Mouse (Mus musculus): ENCODE results near the gene Slirp.
A peak's percentile ranks its signal among the peaks of the same experiment; 100 is the strongest.
"Not testable (repeated sequence)": the region's sequence is repeated elsewhere in the genome, so short reads cannot be mapped to it uniquely, and the experiment has no call there.

The Slirp gene

DNA sequence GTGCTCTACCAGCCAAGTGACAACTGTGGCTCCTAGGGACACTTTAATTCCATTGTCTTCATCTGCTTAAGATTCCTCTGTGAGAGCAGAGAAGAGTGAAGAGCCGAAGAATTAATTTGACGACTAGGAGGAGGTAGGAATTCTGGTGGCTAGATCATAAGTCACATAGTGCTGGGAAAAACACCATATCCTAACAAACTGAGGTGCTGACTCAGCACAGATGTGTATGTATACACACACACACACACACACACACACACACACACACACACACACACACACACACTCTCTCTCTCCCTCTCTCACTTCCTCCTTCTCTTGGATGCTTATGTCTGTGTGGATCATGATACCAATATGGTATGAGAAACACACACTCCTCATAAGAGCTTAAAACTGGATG lies 15.4 kb upstream of the Slirp start:
- DNase-seq (ENCODE audit: low read depth, low spot score), result no peak

DNA sequence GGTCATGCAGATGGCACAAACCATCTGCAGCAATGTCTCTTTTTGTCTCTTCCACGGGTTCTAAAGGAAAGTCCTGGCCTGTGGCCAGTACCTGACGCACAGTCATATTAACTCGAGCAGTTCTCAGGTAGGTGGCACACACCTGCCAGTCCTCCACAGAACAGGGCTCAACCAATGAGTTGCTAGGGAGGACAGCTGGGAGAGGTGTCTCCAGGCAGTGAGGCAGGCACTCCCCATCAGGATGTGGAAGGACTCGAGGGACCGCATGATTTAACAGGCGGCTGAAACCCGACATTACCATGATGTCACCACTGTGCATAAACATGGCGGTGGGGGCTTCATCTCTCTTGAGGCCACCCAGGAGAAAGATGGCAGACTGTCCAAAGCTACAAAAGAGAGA lies 14.8 kb upstream of the Slirp start:
- DNase-seq (ENCODE audit: low read depth, low spot score), result no peak

DNA sequence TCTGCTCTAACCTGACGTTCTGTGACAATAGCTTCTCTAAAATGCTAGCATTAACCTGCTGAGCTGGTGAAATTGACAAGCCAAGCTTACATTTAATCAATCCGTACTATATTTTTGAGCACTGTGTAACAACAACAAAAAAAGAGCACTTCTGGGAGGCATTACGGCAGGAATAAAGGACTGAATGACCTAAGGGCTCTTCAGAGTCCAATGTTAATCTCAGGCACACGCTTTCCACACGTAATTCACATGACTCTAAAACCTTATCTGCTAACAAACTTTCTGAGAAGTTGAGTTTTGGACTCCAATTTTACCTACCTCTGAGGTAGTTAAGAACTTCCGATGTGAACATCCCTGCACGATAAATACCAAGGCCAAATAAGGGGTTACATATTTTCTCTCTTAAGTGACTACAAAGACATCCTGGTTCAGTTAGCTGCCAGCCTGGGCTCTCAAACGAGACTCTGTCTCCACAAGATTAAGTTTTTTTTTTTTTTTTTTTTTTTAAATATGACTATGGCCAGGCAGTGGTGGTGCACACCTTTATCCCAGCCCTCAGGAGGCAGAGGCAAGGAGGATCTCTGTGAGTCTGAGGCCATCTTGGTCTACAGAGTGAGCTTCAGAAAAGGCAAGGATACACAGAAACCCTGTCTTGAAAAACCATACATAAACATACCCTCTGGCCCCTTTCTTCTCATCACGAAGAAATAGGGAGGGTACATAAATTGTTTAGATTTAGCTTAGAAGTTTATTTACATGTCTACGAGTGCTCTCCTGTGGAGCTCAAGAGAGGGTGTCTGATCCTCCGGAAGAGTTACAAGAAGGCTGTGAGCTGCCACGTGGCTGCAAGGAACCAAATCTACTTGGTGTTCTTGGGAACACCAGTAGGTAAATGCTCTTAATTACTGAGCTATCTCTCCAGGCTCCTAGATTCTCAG lies 1.2 kb upstream of the Slirp start:
- DNase-seq (ENCODE audit: low read depth, low spot score), result no peak

DNA sequence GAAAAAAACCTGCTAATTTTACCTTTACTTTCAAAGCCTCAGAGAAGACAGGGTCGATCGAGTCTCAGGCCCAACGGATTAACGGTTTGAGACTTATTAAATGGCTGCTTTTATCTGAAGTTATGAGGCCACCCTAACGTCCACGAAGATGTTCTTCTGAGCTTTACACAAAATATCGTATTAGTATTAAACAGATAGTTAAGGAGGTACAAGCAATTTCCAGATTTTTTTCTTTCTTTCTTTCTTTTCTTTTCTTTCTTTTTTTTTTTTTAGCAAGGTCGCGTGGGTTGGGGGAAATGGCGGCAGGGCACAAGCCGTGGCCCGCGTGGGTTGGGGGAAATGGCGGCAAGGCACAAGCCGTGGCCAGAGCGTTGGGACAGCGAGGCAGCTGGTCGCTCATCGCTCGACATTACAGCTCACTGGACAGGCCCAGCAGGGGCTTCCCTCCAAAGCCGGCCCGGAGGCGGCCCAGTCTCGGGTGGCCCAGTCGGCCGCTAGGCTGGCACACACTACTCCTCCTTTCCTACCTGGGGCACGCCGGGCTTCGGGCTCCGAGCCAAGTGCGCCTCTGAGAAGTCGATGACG lies 489 bp upstream of the Slirp start:
- no peak for DNase-seq (ENCODE audit: low read depth, low spot score)

DNA sequence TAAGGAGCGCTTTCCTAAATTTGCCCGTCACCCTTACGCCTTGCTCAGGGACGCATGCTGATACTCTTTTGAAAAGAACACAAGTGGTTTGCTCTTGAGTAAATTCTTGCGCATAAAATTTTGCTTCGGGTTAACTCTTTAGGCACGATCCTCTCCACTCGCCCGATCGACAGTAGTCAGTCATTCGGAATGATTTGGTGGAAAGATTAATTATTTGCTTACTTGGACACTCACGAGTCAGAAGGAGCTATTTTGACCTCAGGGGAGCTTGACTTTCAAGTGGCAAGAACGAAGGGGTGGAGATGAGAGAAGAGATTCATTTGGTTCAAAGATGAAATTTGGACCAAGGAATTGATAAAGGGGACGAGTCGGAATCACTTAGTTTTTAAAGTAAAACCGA lies 515 bp downstream of the Slirp start:
- DNase-seq (ENCODE audit: low read depth, low spot score), result no peak

DNA sequence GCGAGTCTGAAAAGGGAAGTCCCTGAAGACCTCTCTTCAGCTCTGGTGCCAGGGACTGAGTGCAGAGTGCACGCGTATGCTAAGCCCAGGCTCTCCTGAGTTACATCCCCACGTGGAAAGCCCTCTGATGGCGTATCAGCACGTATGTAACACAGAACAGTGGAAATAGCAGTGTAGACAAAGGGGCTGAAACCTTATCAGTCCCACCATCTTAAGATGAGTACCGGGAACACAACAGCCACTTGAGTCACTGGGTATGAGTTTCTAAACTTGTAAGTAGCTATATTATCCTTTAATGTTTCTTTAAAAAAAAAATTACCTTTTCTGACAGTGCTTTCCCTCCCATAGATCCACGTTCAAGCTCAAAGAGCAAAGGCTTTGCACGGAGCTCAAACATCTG lies 5.8 kb downstream of the Slirp start:
- no peak for DNase-seq (ENCODE audit: low read depth, low spot score)

DNA sequence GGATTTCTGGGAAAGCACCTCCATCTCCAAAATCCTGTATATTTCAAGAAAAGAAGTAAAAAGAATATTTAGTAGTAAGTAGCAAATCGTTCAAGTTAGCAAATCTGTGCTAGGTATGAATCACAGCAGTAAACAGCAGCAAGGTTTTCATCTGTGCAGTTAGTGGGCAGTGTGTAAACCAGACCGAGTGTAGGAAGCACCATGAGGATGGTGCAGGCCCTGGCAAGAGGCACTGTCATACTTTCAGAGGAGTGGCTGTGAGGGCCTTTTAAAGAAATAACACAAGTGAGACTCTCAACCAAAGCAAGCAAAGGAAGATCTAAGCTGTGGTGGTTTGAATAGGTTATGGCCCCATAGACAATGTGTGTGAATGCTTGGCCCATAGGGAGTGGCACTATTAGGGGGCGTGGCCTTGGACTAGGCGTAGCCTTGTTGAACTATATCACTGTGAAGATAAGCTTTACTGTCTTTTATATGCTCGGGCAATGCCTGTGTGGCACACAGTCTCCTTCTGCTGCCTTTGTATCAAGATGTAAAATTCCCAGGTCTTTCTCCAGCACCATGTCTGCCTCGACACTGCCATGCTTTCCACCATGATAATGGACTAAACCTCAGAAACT lies 21.1 kb downstream of the Slirp start:
- DNase-seq (ENCODE audit: low read depth, low spot score), result no peak

DNA sequence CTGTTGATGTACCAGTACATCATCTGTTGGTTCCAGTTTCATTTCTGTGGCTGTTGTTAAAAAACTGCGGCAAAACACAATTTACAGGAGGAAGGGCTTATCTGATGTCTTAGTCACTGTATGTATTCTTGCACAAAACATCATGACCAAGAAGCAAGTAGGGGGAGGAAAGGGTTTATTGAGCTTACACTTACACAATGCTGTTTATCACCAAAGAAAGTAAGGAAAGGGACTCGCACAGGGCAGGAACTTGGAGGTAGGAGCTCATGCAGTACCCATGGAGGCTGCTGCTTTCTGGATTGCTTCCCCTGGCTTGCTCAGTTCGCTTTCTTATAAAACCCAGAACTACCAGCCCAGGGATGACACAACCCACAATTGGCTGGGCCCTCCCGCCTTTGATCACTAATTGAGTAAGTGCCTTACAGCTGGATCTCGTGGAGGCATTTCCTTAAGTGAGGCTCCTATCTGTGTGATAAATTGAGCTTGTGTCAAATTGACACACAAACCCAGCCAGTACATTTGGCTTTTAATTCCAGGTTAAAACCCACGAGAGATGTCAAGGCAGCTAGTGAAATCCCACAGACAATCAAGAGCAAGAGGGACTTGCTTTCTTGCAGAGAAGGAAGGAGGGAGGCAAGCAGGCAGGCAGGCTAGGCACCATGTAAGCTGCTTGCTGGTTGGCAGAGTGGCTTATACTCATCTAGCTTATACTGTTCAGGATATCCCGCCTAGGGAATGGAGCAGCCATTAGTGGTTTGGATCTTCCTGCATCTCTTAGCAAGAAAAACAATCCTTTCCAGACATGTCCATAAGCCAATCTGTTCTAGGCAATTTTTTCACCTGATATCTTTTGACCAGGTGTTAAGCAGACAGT lies 26.8 kb downstream of the Slirp start:
- DNase-seq (ENCODE audit: low read depth, low spot score), result no peak

DNA sequence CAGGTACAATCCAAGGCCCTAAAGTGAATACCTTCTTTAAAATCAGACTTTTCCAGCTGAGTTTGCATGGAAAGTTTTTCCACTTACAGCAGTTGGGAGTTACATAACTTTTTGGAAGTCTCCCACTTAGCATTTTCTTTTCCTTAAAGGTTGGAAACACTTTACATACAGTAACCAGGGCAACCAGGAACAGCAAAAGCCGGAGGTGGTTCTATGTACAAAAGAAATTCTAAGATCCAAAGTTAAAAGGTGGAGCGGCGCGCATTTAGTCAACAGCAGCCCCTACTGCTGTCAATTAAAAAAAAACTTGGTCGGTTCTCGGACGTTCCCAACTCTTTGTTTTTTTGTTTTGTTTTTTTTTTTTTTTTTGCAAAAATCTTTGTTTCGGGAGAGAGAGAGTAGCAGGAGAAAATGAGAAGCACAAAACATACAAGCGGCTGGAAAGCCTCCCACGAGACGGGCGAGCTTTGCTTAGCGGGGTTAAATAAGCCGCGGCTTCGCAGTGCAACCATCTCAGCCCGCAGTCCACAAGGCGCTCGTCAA lies 27.8 kb downstream of the Slirp start:
- DNase-seq (ENCODE audit: low read depth, low spot score), result peak; percentile 64

DNA sequence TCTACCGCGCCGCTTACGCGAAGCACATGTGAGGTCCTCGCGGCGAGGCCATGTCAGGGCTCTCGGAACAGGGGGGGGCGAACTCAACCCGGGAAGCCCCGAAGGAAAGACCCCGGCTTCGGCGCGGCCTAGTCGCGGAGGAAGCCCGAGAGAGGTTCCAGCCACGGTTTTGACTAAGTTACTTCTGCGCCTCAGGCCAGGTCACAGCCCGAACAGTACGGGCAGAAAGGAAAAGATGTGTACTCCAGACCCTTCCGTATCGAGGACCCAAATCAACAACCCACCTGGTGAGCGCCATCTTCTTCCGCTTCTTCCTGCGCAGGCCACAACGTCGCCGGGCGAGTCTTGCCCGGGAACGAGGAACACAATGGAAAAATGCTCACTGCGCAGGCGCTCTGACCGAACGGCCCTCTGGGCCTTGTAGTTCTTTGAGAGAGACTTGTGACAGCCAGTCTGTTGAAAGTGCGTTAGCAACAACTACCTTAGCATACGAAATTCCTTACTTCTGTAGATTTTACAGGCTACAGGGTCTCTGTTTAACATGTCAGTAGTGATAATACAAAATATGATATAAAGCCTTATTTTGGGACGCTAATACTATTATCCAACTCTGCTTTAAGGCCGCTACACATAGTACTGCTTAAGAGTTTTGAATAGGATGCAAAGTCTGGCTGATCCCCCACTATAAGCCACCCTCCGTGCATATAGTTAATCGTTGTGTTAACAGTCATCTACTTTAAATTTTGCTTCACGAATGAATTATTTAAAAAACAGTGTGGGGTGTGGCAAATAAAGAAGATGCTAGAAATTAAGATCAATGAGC lies 28.5 kb downstream of the Slirp start, which contains the start of gene Snw1:
Snw1 (minus strand) TSS at position 311 of the 823 bp plus-strand sequence.
- peak; percentile 96 for DNase-seq (ENCODE audit: low read depth, low spot score)

DNA sequence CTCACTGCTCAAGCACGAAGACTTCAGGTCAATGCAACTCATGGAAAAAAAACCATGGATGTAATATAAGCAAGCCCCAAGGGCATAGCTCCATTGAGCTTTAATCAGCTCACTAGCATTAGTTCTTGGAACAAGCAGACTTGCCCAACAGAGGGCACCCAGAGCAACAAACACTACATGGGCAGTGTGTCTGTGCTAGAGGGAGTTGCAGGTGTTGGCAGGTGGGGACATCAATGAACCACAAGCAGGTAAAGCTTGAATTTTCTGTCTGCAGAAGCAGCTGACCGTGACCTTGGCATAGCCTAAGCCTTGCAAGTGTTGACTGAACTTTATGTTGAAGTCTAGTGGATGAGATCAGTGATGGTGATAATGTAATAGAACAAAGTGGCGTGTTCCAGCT lies 31.1 kb downstream of the Slirp start:
- DNase-seq (ENCODE audit: low read depth, low spot score), result no peak

DNA sequence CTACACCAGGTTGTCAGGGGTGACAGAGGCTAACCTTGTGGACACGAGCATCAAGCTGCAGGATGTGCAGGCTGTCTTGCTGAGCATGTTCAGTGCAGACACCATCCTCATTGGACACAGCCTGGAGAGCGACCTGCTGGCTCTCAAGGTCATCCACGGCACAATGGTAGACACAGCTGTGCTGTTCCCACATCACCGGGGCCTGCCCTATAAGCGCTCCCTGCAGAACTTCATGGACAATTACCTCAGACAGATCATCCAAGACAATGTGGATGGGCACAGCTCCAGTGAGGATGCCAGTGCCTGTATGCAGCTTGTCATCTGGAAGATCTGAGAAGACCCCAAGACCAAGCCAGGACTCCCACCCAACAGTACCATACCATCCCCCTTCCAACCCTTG lies 38.8 kb downstream of the Slirp start:
- not testable (repeated sequence) for DNase-seq (ENCODE audit: low read depth, low spot score)

DNA sequence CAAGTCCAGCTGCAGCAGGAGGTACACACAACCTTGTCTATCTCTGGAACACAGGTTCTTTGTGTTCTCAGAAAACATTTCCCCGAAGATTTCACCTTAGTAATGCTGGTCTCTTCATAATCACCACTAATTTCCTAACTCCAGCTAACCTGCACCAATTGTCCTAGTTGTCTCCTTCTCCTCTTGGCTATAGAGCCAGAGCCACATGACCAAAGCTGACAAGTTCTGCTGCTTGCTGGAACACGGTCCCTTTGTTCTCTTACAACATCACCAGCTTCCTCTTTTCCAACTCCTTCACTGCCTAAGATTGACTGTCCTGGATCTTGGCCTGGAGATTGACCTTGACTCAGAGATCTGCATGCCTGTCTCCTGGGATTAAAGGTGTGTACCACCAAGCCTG lies 45.0 kb downstream of the Slirp start:
- DNase-seq (ENCODE audit: low read depth, low spot score), result not testable (repeated sequence)

DNA sequence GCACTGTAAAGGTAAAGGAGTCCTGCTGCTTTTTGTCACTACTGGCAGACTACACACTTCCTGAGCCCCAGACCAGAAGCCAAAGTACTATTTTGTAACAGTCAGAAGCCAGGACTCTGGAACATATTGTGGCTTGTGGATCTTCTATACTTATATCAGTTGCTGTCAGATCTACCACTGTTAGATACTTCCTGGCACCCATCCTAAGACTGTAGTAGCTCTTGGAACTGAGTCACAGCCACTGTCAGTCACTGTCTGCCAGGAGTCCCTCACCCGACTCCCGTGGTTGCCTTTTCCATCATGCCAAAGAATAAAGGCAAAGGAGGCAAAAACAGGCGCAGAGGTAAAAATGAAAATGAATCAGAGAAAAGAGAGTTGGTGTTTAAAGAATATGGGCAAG lies 50.7 kb downstream of the Slirp start, which contains the start of gene Gm5788:
Gm5788 (plus strand) TSS at position 301 of the 400 bp plus-strand sequence.
- DNase-seq (ENCODE audit: low read depth, low spot score), result not testable (repeated sequence)
